Mouse (Mus musculus): ENCODE data around the gene Hecw2.
A peak's percentile ranks its signal among the peaks of the same experiment; 100 is the strongest.

Gene Hecw2

DNA sequence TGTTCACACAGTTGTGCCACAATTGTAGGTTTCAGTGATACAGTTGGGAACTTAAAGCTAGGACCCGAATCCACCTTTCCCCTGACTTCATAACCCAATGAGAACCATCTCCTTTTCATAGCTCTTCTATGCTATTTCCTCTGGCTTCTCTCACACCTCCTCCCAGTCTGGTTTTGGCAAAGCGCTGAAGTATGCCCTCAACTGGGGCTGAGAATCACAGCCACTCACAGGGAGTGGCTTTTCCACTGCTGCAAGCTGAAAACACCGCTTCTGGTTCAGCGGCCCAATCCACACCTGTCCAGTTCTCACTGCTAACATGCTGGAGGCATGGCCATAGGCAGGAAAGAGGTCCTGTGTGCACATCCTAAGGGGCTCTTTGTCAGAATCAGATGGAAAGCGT, 300.7 kb downstream of the Hecw2 start:
- DNase-seq (ENCODE audit: low read depth, low spot score) = no peak

DNA sequence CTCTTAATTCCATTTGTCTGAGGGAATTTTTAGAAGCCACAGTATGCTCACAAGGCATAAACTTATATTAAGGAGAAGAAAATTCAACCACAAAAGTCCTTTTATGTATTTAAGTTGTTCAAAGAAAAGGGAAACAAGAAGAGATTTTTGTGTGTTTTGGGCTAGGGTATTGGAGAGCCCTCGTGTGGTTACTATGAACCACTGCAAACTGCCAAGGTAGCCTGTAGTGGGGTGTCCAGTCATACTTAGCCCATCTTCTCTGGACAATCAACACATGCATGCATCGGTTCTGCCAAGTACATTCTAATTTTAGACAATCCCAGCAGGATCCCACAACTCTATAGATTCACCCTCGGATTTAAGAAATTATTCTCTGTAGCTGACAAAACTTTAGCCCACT, 304.6 kb downstream of the Hecw2 start:
- DNase-seq (ENCODE audit: low read depth, low spot score) = peak; percentile 68

DNA sequence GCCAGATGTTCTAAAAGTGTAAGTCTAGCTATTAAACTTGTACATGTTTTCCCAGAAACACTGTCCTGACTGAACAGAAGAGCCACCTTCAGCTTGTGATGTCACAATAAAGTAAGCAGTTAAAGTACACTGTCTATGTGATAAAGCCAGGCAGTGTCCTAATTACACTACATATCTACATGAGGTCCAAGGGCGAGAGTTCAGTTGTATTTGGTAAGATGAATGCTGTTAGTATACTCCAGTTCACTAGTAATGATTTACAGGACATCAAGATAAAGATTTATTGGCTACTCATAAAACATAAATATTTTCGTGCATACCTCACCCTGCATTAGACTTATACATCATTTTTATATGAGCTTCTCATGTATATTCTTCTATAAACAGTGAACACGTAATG, 305.2 kb downstream of the Hecw2 start:
- no peak for DNase-seq (ENCODE audit: low read depth, low spot score)

DNA sequence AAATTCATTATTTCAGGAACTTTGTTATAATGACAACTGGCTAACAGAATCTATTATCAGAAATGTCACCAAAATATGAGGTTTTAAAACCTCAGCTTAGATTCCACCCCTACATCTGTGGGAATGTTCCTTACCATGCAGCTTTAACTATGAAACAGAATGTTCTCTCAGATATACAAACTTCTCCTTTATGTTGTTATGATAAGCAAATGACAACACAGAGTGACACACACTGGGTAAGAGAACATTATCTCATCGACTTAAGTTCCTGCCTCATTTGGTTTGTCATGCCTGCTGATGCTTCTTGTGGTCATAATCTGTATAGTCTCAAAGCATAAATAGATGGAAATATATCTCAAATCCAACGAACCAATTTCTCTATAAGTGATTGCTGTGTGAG, 312.5 kb downstream of the Hecw2 start:
- DNase-seq (ENCODE audit: low read depth, low spot score) = peak; percentile 6

DNA sequence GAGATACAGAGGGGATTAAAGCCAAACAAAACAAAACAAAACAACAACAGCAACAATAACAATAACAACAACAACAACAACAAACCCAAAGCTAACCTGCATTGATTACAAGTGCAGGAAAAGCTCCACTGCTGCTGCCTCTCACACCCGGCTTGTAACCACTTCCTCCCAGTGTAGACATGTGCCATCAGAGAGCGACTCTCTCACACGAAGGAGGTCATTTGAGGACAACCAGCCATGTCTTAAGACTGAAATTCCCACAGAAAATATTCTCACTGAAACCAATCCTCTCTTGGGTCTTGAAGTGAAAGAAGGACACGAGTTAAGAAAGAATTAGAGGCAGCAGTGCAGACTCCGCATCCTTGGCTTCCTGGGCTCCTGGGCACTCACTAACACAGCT, 319.0 kb downstream of the Hecw2 start:
- DNase-seq (ENCODE audit: low read depth, low spot score) = no peak

DNA sequence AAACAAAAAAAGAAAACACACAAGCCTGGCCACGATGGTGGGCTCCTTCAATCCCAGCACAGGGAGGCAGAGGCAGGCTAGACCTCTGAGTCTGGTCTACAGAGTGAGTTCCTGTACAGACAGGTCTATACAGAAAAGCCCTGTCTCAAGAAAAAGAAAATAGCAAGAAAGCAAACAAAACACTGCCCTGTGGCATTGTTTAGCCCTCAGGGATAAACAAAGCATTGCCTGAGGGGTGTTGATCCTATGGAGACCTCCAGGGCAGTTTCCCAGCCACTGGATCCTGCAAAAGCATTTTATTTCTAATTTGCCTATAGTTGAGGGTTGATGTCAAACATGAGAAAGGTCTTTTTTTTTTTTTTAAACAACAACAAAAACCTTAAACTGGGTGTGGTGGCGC, 327.7 kb downstream of the Hecw2 start:
- DNase-seq (ENCODE audit: low read depth, low spot score) = no peak

DNA sequence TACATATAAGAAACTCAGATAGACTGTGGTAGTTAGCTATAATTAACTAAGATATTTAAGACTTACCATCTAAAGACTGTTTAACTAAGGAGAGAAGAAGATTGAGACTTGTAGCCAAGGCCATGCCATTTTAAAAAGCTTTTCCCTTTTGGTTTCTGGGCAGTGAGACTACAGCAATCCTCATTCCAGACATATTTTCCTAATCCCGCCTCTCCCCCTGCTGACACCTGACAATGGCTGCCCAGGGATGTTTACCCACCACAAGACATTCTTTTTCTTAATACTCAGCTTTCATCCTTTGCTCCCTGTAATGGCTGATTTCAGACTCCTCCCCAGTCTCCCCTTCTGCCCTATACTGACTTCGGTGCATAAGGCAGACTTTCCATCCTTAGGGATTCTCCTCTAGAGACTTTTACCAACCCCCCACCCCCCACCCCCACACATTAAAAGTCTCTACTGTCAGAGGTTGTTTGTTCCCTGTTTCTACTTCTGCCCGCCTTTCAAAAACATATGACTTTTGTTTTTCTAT, 328.5 kb downstream of the Hecw2 start:
- peak; percentile 29 for DNase-seq (ENCODE audit: low read depth, low spot score)

DNA sequence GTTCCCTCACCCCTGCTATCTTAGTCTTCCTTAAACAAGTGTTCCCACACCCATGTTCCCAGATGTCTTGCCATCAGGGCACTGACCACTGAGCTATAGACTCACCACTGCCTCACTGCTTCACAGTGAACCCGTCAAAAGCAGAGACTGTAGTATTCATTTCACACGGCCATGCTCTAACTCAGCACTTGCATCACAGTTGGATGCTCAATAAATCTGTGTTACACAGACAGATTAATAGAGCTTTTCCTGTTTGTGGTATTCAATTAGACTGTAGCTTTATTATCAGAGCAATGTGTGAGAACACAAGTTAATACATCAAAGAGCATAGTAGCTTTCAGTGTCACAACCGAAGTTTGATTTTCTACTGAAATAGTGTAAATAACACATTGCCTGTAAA, 330.9 kb downstream of the Hecw2 start:
- no peak for DNase-seq (ENCODE audit: low read depth, low spot score)

DNA sequence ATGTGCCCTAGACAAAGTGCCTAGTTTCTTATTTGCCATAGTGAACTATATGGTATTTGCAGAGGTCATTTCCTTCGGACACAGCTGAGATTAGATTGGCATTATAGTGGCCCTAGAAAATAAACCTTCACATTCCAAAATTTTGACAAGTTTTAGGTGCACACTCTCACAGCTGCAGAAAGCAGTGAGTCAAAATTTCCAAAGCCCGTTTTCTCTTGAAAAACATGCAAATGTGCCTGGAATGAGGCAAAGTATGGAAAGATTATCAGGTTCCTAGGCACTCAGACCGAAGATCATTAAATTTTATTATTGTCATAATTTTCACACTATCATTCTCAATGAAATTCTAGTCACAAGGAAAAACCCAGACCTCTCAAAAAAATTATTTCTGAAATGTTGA, 334.4 kb downstream of the Hecw2 start:
- DNase-seq (ENCODE audit: low read depth, low spot score) = no peak

DNA sequence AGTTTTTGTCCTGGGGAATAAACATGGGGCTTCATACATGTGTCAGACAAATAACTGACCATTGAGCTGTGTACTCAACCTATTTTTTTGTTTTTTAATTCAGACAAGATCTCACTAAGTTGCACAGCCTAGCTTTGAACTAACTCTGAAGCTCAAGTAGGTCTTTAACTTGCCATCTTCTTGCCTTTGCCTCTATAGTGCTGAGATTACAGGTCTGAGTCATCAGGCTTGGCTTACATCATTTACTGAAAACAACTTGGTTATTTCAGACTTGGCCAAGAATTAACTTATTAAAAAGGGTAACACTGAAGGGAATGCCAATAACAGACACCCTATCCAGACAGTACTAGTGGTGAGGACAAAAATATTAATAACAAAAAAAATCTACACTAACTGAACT, 335.8 kb downstream of the Hecw2 start:
- DNase-seq (ENCODE audit: low read depth, low spot score) = no peak

DNA sequence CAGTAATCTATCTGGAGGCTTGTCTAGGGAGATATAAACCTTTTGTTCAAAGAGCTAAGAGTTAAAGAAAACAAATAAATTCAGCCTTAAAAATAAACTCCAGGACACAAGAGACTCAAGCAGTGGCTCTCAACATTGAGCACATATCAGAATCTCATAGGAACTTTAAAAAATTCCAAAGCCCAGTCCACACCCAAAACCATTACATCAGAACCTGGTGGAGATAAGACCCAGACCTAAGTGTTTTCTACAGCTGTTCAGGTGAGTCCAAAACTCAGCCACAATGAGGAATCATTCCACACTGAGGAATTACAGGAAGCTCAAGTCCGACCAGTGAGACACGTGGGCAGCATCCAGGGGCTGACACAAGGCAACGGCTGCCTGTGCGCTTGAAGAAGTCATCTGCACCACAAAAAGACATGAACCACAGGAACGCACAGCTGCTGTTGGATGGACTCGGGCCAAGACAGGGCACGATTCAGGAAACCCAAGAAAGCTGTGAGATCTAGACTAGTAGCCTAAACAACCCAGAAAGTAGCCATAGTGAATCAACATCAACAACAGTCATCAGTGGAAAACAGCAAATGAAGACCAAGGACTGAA, 338.4 kb downstream of the Hecw2 start:
- DNase-seq (ENCODE audit: low read depth, low spot score) = no peak

DNA sequence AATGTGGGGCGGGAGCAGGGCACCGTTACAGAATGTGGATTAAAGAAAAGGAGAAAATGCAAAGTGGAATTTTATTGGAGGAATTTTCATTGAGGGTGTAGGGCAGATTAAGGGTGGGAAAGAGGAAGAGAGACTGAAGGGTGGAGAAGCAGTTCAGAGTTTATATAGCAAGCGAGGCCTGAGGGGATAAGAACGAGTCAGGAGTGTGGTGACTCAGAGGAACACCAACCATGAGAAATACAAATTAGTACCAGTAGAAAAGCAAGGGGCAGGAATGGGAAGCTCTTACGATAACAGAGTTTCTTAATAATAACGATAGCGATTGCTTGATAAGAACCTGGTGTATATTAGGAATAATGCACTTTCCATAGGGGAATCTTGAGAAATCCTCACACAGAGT, 339.2 kb downstream of the Hecw2 start:
- DNase-seq (ENCODE audit: low read depth, low spot score) = peak; percentile 65

DNA sequence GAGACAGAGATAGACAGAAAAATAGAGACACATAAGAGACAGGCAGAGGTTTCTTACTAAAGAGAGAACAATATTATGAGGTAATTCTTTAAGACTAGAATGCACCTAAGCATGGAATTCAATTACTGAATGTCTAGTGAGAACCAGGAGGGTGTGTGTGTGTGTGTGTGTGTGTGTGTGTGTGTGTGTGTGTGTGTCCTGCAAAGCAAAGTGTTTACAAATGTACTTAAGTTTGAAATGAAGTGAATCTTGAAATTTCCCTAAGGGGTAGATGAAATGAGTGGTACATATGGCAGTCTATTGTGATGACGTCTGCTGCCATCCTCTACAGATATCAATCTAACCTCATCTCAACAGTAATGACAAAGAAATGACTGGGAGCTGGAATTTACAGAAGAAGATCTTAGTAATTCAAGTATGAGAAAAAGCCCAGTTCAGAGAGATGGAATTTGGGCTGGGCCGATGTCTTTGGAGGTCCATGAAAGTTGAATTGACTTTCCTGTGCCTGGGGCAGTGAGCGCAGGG, 342.8 kb downstream of the Hecw2 start:
- no peak for DNase-seq (ENCODE audit: low read depth, low spot score)

DNA sequence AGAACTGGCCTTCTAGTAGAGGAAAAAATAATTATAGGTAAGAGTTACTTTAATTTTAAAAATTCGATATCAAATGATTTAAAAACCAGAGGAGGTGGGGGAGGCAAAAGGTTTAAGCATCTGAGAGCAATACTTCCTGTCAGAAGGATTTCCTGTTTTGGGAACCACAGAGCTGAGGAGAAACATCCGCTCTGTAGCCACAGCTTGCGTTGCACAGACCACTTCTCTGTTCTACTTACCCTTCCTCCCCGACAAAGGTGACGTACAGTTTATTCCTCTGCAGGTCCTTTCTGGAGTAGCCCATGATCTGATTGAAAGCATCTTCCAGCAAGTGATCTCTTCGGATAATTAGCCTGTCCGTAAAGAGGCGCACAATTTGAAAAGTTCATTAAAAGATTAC, 343.6 kb downstream of the Hecw2 start:
- no peak for DNase-seq (ENCODE audit: low read depth, low spot score)

DNA sequence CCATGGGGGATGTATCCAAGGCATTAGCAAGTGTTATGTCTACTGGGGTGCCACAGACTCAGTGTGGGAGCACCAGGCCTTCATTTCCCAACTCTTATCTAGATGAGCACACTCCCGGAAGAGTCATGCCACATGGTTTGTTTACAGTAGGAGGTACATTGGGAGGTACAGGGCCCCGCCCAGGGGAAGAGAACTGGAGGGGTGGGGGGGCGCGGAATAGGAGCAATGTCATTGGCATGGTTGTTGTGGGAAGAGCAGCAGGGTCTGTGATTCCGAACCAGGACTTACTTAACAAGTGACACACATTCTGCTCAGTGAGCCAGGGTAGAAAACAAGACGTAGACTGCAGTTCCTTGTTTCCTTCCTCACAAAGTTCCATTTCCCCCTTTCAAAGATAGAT, 344.1 kb downstream of the Hecw2 start:
- no peak for DNase-seq (ENCODE audit: low read depth, low spot score)

DNA sequence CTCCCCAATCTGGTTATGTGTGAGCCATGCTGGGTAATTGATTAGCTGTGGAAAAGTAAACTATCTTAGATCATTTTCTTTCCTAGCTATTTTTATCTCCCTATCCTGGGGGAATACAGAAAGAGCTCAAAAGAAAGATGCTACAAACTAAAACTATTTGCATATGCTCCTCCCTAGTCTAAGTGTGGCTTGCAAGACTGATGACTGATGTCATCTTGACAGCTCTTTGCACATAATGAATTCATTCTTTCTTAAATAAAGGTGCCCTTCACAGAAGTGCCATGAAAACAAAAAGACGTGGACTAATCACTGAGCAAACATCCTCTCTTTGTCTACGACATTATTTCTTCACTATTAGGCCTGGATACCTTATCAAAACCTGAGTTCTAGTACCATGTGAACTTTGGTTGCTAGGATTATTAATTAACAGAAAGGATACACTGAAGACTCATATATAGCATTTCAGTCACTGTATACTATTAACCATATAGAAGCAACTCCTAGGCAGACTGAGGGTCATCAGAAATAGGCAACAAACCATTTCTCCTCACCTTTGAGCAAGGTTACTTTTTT, 348.2 kb downstream of the Hecw2 start:
- DNase-seq (ENCODE audit: low read depth, low spot score) = no peak

DNA sequence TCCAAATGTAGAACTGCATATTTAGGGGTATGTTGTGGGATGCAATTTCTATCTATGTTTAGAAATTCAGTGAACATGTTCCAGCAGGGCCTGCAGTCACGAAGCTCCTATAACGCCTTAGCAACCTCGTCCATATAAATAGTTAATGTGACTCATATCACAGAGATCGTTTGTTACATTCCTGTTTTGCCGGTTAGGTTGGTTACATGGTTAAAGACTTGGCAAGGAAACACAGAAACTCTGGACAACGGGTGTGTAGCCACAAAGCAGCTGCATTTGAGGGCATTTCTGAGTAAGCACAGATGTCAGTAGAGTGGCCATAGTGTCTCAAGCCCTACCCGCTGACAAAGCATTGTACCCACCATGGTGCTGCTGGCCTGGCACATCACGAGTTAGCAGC, 349.1 kb downstream of the Hecw2 start:
- peak; percentile 90 for DNase-seq (ENCODE audit: low read depth, low spot score)

DNA sequence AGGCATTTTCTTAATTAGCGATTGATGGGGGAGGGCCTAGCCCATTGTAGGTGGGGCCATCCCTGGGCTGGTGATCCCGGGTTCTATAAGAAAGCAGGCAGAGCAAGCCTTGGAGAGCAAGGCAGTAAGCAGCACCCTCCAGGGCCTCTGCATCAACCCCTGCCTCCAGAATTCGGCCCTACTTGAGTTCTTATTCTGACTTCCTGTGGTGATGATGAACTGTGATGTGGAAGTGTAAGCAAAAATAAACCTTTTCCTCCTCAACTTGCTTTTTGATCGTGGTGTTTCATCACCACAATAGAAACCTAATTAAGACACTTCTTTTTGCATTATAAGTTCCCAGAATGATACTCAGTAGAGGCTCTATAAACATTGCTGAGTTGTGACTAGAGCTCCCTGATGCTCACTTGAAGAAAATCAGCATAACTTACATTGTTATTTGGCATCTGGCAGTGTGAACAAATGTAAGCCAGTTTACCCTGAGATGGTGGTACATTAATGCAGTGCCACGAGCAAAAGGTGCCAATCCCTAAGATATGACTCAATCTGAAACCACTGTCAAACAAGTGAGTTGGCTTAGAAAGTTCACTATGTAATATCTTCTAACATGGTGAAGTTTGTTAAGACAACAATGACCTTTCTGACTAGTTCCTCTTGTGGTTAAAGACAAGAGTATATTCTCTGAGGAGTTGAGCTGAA, 349.9 kb downstream of the Hecw2 start:
- DNase-seq (ENCODE audit: low read depth, low spot score) = peak; percentile 73

DNA sequence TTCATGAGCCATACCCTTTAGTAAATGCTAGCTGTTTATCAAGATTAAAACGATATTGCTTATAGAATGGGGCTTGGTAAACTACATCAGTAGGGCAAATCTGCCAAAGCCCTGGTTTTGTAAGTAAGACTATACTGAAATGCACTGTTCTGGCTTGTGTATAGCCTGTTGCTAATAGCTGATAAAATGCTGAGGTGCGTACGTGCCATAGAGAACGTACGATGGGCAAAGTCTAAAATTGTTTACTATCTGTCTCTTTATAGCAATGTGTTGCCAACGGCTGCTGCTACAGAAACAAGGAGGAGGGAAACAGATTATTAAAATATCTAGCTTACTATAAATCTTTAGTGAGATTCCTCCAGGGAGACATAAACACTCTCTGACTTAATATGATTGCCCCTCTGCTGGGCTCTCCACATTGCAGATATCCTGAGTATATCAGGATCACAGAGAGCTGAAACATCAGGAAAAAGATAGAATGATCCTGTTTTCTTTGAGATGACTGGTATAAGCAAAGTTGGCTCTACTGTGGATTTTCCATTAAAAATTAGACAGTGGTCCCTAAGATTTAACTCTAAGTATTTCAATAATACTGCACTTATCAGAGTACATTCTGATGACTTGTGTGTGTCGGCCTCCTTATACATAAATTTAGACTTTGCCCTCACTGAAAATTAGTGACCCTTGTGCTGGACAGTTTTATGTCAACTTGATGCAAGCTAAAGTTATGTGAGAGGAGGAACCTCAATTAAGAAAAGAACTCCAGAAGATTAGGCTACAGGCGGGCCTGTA, 350.6 kb downstream of the Hecw2 start:
- no peak for DNase-seq (ENCODE audit: low read depth, low spot score)

DNA sequence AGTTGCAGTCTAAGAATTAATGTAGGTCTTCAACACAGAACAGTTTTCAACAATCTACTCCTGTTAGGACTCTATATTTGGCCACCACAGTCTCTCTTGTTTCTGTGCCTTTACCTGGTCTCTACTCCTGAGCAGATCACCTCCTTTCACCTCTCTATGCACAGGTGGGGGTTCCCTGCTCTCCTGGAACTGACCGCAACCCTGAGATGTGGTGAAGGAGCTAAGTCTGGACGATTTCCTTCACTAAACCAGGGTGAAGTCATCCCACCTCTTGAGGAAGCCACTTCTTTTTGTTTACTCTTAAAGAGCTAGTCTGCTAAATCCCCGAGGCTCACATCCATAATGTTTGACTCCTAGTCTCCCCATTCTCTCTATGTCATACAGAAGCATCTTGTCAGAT, 351.9 kb downstream of the Hecw2 start:
- DNase-seq (ENCODE audit: low read depth, low spot score) = no peak

DNA sequence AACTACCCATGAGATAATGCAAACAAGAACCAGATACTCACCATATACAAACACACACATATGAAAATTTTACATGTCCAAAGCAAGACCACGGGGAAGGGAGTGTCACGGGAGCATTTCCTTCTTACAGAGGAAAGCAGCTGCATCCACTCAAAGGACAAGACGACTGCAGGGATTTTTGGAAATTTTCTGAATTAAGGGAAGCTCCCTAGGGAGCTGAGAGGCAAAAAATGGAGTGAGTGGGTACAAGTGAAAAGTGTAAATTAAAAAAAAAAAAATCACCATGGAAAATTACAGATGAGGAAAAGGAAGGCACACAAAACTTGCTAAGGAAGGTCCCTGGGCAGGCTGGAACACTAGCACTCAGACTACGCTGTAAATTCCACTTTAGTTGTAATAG, 353.9 kb downstream of the Hecw2 start:
- DNase-seq (ENCODE audit: low read depth, low spot score) = no peak

DNA sequence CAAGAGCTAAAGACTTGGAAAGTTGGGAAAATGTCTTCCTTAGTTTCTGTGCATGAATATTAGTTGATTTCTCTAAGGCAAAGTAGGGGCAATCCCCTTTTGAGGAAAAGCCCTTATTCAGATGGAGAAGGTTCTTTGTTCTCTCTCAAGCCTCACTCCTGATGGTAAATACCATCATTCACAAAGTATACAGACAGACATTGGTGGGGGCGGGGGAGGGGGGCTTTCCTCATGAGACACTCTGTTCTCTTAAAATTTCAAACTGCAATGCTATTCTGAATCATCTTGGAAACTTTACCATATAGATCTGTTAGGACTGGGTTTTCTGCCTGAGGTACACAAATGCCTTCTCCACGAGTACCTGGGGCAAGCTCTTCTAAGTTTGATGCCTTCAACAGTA, 355.6 kb downstream of the Hecw2 start:
- no peak for DNase-seq (ENCODE audit: low read depth, low spot score)

Data from 3T3-L1 (cell line).